Mouse (Mus musculus) cerebellum, adult 18-20 months (tissue): ENCODE measurements around the gene Nudt19.
"Not testable (repeated sequence)": the region's sequence is repeated elsewhere in the genome, so short reads cannot be mapped to it uniquely, and the experiment has no call there.

Experiments used
- DNase-seq, 2 experiments: peaks; one replicate each; pipeline ENCODE4 v3.0.0; 2021

The Nudt19 gene

DNA sequence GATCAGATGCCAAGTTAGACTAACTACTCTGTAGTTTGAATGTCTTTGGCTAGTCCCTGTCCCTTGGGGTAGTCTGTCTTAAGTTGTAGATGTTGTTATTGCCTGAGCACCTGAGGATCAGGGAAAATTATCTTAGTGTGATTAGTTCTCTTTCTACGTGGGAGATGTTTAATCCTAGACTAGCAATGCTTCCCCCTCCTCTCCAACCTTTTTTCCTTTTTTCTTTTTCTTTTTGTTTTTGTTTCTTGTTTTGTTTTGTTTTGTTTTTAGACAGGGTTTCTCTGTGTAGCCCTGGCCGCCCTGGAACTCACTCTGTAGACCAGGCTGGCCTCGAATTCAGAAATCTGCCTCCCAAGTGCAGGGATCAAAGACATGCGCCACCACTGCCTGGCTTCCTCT, at the start of gene Nudt19:
Gene Nudt19 (minus strand): TSS at position 100 of the 399 bp plus-strand sequence.
- no peak for DNase-seq

GRCm38 (mm10) chr7:35602766-35603165, 46.7 kb upstream of the Nudt19 start:
- DNase-seq: no peak

GRCm38 (mm10) chr7:35601106-35601505, 45.0 kb upstream of the Nudt19 start:
- DNase-seq: no peak

- DNase-seq: no peak
Measured at GRCm38 (mm10) chr7:35600031-35600430, 43.9 kb upstream of the Nudt19 start.

DNA sequence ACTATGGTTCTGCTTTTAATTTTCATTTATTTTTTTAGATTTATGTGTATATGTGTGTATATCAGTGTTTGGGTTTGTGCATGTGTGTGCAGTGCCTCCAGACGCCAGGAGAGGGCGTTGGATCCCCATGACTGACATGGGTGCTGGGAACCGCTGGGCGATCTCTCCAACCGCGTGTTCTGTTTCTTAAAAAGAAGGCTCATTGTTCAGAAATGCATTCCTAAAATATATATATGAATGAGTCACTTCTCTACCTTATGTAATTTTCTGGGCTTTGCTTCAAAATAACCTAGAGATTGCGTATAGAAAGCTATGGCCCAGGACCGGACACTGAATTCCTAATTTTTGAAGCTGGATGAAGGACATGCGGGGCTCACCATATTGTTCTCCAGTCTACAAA, 43.4 kb upstream of the Nudt19 start:
- no peak for DNase-seq

DNA sequence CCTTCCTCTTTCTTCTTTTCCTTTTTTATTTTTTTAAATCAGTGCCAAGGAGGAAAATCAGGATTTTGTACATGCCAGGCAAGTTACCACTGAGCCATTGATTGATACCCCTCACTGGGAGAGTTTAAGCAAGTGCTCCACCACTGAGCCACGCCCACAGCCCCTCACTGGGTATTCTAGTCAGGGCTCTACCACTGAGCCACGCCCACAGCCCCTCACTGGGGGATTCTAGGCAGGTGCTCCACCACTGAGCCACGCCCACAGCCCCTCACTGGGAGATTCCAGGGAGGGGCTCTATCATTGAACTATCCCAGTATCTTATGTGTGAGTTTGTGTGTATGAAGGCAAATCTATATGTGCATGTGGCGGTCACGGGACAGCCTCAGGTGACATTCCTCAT, 38.2 kb upstream of the Nudt19 start:
- no peak for DNase-seq

DNA sequence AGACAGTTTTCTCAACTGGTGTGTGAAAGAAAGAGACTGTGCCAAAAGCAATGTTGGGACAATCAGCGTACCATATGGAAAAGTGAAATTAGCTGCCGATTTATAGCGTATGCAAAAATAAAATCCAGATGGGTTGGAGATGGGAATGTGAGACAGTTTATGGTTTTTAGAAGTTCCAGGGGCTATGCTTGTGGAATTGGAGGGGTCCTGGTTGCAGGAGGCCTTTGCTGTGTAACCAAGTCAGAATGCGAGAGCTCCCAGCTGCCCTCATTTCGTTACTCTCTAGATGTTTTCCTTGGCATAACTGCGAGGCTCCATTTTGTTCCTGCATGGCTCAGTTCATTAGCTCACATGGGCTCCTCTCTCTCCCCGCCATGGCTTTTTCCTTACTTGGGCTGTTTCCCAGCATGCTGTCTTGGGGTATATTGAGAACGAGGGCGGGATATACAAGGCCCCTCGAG, 34.7 kb upstream of the Nudt19 start:
- DNase-seq: no peak

DNA sequence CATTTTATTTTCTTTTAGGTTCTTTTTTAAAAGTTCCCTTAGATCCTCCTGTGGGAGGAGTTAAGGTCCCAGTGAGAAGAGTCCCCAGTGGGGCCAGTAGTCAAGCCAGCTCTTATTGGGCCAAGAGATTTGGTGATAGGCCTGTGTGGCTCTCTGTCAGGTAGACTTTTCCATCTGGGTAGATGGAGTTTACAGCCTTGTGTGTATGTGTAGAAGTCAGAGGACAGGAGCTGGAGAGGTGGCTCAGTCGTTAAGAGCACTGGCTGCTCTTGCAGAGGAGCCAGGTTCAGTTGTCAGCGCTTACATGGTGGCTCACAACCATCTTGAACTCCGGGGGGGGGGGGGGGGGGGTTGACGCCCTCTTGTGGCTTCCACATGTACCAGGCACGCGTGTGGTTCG, 33.4 kb upstream of the Nudt19 start:
- DNase-seq: no peak

DNA sequence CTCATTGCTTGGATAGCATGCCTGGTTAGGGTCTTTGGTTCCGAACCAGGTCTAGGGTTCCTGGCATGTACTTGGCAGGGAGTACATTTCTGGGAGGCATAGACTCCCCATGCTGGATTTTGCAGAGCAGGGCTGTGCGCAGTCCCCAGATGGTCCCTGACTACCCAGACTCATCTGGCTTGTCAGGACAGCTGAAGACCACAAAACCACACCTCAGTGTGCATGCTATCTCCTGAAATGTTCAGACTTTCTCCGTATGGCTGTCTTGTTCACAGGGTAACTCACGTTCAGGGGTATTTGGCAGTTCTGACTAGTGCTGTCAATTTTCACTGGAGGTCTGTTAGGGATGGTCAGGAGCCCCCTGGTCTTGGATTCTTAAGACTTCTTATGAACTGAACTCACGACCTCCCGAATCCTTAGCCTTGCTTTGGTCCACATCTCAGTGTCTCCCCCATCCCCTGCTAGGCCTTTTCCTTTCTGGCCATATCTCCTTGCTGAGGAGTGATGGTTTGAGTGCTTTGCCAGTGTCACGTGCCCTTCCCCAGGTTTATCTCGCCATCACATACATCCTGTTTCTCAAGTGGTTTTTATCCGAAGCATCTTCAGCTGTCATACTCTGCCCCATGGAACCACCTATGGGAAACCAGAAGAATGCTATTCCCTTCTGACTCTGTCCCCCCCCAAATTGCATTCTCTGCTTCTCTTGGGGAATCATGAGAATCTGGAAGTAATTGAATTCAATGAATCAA, 32.8 kb upstream of the Nudt19 start:
- DNase-seq: no peak

DNA sequence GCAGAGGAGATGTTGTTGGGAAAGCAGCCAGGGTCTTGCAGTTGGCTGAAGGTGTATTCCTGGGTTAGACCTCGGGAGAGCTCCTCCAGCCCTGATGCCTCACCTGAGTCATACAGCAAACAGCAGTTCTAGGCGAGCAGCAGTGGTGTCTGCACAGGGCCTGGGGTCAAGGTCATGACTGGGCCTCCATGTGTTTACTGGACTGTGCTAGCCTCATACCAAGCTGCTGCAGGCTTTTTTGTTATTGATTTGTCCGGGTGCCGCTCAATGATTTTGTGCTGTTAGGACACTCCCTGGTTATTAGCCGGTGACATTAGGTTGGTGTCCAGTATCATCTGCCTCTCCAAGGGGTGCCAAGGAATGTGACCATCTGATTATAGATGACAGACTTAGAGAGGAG, 31.6 kb upstream of the Nudt19 start:
- DNase-seq: peak in 1 of 2 experiments; percentile 9

GRCm38 (mm10) chr7:35586906-35587445, 30.9 kb upstream of the Nudt19 start:
- DNase-seq: no peak

DNA sequence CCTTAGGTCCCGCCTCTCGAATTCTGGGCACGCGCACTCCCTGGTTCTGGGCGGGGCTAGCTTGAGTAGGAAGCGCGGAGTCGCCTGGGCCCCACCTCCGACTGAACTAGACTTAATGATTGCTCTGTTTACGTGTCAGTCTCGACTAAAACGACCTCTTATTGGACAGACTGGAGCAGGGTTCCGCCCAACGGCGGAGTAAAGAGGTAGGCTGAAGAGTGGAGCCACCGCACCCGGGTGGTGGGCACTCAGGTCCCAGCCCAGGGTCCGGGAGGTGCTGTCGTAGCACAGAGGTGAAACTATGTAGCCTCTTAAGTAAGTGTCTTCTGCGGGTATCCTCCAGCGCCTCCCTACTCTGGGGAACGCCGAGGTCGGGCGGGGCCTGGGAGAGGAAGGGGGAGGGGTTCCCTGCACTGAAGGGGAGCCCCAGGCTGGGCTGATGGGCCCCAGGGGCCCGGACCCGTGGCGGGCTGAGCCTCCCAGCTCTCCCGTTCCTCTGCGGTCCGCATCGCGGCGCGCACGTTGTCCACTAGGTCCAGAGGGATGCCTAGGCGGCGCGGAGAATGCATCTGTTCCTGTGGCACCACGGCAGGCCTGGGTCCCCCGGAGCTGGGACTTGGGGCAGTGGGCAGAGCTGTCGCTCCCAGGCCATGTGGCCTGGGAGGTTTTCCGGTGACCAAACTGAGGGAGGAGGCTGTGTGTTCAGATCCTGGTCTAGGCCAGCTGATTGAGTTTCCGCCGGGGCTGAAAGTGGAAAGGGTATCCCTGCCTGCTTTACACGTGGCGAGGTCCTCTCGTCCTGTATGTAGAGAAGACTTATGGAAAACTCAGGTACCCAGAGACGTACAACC, 30.2 kb upstream of the Nudt19 start, which contains the start of gene Ankrd27:
Gene Ankrd27 (plus strand): TSS at position 190 of the 851 bp plus-strand sequence.
- DNase-seq: peak; percentile 93 to 96

GRCm38 (mm10) chr7:35585191-35586054, 29.3 kb upstream of the Nudt19 start, which contains the start of gene Rgs9bp:
Rgs9bp (minus strand) TSS chr7:35585582.
- peak; percentile 16 to 34 for DNase-seq

DNA sequence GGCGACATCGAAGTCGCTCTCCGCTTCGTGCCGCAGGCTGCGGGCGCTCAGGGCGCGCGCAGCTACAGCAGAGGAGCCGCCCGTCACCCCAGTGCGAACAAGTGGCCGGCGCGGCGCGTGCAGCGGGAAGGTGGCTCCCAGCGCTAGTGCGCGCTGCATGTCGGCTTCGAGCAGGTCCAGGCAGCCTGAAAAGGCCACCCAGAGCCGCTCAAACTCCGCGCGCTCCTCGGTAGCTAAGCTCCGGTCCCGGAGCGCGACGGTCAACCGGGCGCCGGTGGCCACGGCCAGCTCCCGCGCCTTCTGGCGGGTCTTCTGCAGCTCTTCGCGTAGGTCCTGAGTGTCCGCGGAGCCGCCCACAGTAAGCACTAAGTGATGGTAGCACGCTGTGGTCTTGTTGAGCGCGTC, 28.7 kb upstream of the Nudt19 start:
- DNase-seq: peak; percentile 17 to 46

GRCm38 (mm10) chr7:35584068-35584785, 28.1 kb upstream of the Nudt19 start:
- DNase-seq: no peak

- DNase-seq: no peak
Measured at GRCm38 (mm10) chr7:35583476-35584025, 27.4 kb upstream of the Nudt19 start.

GRCm38 (mm10) chr7:35582719-35583118, 26.6 kb upstream of the Nudt19 start:
- no peak for DNase-seq

- peak; percentile 26 to 29 for DNase-seq
Measured at GRCm38 (mm10) chr7:35579849-35580248, 23.7 kb upstream of the Nudt19 start.

DNA sequence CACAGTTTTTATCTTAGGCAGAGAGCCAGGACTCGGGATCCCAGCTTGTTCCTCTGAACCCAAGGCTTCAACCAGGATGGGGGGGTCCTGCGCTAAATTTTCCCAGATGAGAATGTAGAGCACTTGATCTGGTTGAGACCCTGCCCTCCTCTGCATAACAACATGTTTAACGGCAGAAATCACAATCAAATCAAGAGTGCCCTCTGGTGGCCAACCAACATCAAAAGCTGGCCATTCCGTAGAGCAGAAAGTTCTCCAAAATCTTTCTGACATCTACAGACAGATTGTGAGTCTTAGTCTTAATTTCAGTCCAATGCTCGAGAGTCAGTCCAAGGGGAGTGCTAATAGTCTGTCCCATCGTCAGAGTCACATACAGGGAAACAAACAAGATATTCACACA, 14.8 kb upstream of the Nudt19 start:
- not testable (repeated sequence) for DNase-seq

GRCm38 (mm10) chr7:35569724-35570123, 13.6 kb upstream of the Nudt19 start:
- DNase-seq: not testable (repeated sequence)

GRCm38 (mm10) chr7:35565965-35566364, 9.9 kb upstream of the Nudt19 start:
- not testable (repeated sequence) for DNase-seq
